Comparison of ENCODE assay signal across 35 mouse cellular contexts in the genomic region with DNA sequence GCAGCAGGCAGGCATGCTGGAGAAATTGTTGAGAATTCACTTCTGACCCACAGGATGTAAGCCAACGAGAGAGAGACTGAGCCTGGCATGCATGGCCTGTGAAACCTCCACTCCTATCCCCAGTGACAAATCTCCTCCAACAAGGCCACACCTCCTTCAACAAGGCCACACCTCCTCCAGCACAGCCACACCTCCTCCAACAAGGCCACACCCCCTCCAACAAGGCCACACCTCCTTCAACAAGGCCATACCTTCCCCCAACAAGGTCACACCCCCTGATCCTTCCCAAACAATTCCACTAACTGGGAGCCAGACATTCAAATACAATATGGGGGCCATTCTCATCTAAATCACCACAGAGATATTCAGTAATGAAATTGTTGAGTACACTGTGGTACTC.
"Had no signal": no experiment of that assay in that cellular context is flagged by ENCODE, and none has a peak within 500 bp of the region (broad histone marks: within the 10 kb centered on the region; RNA-seq: fewer than 3 reads in every experiment).

No protein-coding gene starts in this region.

- H3K9me3 ChIP-seq: heart, embryonic 15.5 days; hindbrain, embryonic 10.5 days; hindbrain, embryonic 12.5 days; hindbrain, embryonic 13.5 days; hindbrain, embryonic 15.5 days; intestine, embryonic 15.5 days had no signal

- H3K36me3 ChIP-seq: heart, embryonic 10.5 days; heart, embryonic 12.5 days; heart, embryonic 13.5 days; heart, embryonic 15.5 days; hindbrain, embryonic 10.5 days; hindbrain, embryonic 12.5 days; hindbrain, embryonic 13.5 days; hindbrain, embryonic 15.5 days; intestine, embryonic 15.5 days; kidney, embryonic 15.5 days had no signal

- DNase-seq: heart, postnatal 10 days; heart, postnatal 14 days; heart, postnatal 36 days; heart, postnatal 4 days; kidney, adult 11 months; kidney, adult 18-20 months; kidney, adult 2 months; kidney, adult 8-10 months; kidney, adult 9 months; kidney, postnatal 10 days; kidney, postnatal 14 days; kidney, postnatal 25 days; kidney, postnatal 36 days; kidney, postnatal 4 days; layer of hippocampus, adult 9-11 months; layer of hippocampus, postnatal 36 days had no signal

- H3K4me3 ChIP-seq: heart, embryonic 10.5 days; heart, embryonic 12.5 days; heart, embryonic 13.5 days; heart, embryonic 15.5 days; hindbrain, embryonic 10.5 days; hindbrain, embryonic 12.5 days; hindbrain, embryonic 13.5 days; hindbrain, embryonic 15.5 days; intestine, embryonic 15.5 days; kidney, embryonic 15.5 days; layer of hippocampus, adult 2 months; left cerebral cortex, adult 2 months had no signal

- H3K27ac ChIP-seq: heart, embryonic 10.5 days; heart, embryonic 13.5 days; heart, embryonic 15.5 days; hindbrain, embryonic 10.5 days; hindbrain, embryonic 12.5 days; hindbrain, embryonic 13.5 days; hindbrain, embryonic 14.5 days; hindbrain, embryonic 15.5 days; hindbrain, postnatal 0 days; intestine, embryonic 15.5 days; kidney, embryonic 15.5 days; kidney, postnatal 0 days; layer of hippocampus, adult 2 months; left cerebral cortex, adult 2 months had no signal

- ATAC-seq: hindbrain, embryonic 16.5 days; hindbrain, postnatal 0 days; inflammation-experienced regulatory T-cells, adult 6 months; intestine, embryonic 15.5 days; intestine, embryonic 16.5 days; intestine, postnatal 0 days had no signal

- H3K4me1 ChIP-seq: heart, embryonic 12.5 days; heart, embryonic 13.5 days; hindbrain, embryonic 12.5 days; hindbrain, embryonic 15.5 days; intestine, embryonic 15.5 days had no signal

- H3K27me3 ChIP-seq: heart, embryonic 12.5 days; heart, embryonic 13.5 days; heart, embryonic 15.5 days; hindbrain, embryonic 12.5 days; hindbrain, embryonic 13.5 days; hindbrain, embryonic 15.5 days; intestine, embryonic 15.5 days; kidney, embryonic 15.5 days had no signal

- H3K9ac ChIP-seq: heart, embryonic 12.5 days; heart, embryonic 13.5 days; heart, embryonic 15.5 days; hindbrain, embryonic 12.5 days; hindbrain, embryonic 13.5 days; hindbrain, embryonic 14.5 days; hindbrain, embryonic 15.5 days; intestine, embryonic 15.5 days; kidney, embryonic 15.5 days had no signal

- H3K4me2 ChIP-seq: heart, embryonic 12.5 days; heart, embryonic 13.5 days; heart, embryonic 15.5 days; hindbrain, embryonic 12.5 days; hindbrain, embryonic 13.5 days; hindbrain, embryonic 14.5 days; hindbrain, embryonic 15.5 days; intestine, embryonic 15.5 days; kidney, embryonic 15.5 days had no signal
